Mouse (Mus musculus) midbrain, postnatal 0 days (tissue): ENCODE measurements at regions not wholly inside any gene's neighbourhood (a gene's known extent, or its start where the extent isn't known, plus 50 kb on each side); places are given as distances from the start of the nearest gene placed in this dataset.

Experiments used
- ATAC-seq: fragments of 200-750 bp; cut with Nextera tagmentation; 2 replicates; pipeline ENCODE4 v1.8.0; 2017; ENCODE audit warnings: moderate number of reproducible peaks, mild to moderate bottlenecking, moderate TSS enrichment, moderate library complexity; ENCODE audit not compliant: low FRiP score
- DNase-seq: peaks from one replicate; pipeline ENCODE4 v3.0.0-alpha.2; 2015; ENCODE audit warnings: low spot score
- H3K27ac ChIP-seq: fragments of 300-500 bp; sonication (generic); 2 replicates; pipeline ENCODE4 v1.5.1; 2014; ENCODE audit warnings: low read depth, mild to moderate bottlenecking, low read length, mixed read lengths
- H3K27me3 ChIP-seq: fragments of 300-500 bp; sonication (generic); 2 replicates; pipeline ENCODE4 v1.6.1; 2014; ENCODE audit warnings: low read length, control low read depth, mixed read lengths; ENCODE audit not compliant: insufficient read depth
- H3K36me3 ChIP-seq: fragments of 300-500 bp; sonication (generic); 2 replicates; pipeline ENCODE4 v1.6.1; 2014; ENCODE audit warnings: low read length, control low read depth, mixed read lengths; ENCODE audit not compliant: insufficient read depth
- H3K4me1 ChIP-seq: fragments of 300-500 bp; sonication (generic); 2 replicates; pipeline ENCODE4 v1.6.1; 2014; ENCODE audit warnings: mild to moderate bottlenecking, control low read depth, antibody characterized with exemption, low read length, mixed read lengths; ENCODE audit not compliant: insufficient read depth
- H3K4me2 ChIP-seq: fragments of 300-500 bp; sonication (generic); 2 replicates; pipeline ENCODE4 v1.6.1; 2014; ENCODE audit warnings: low read depth, mild to moderate bottlenecking, low read length, mixed read lengths; ENCODE audit not compliant: poor library complexity, severe bottlenecking
- H3K4me3 ChIP-seq: fragments of 300-500 bp; sonication (generic); 2 replicates; pipeline ENCODE4 v1.5.1; 2014; ENCODE audit warnings: low read depth, mild to moderate bottlenecking, low read length, moderate library complexity
- H3K9ac ChIP-seq: fragments of 300-500 bp; sonication (generic); replicated peaks from 2 replicates; pipeline ENCODE4 v1.6.1; 2014; ENCODE audit warnings: mild to moderate bottlenecking, low read length, moderate library complexity, mixed read lengths; ENCODE audit not compliant: poor library complexity, severe bottlenecking
- H3K9me3 ChIP-seq: fragments of 300-500 bp; sonication (generic); 2 replicates; pipeline ENCODE4 v1.6.1; 2016; ENCODE audit warnings: low read length, control low read depth
- CTCF ChIP-seq: IDR thresholded peaks from 2 replicates; pipeline ENCODE4 v1.5.1; 2016; ENCODE audit warnings: antibody characterized with exemption, mild to moderate bottlenecking
- WGBS: fragments of 180-500 bp; shearing (Covaris S2); extraction: QIAGEN DNeasy Blood & Tissue Kit; methylation state at CpG from one replicate; pipeline ENCODE4 v1.1.7; 2014; 5-methylcytosine and 5-hydroxymethylcytosine counted together

- Histone ChIP-seq H3K27ac (no peak overlapping the region), H3K9me3 (no peaks in the 10 kb centered on the region), H3K4me2 (peak overlapping the region; percentile 15; the same call in 1 of the 2 replicates), H3K9ac (no peak overlapping the region; the same call in 1 of the 2 replicates), H3K4me3 (no peak overlapping the region), H3K4me1 (peaks cover 5% of the 10 kb centered on the region; the same call in 1 of the 2 replicates), H3K36me3 (no peaks in the 10 kb centered on the region), H3K27me3 (no peaks in the 10 kb centered on the region)
- no peak for TF ChIP-seq CTCF
- no peak for DNase-seq
- WGBS: 42% methylated on average over 6 of the region's 6 CpGs
- no peak for ATAC-seq
These were observed 77.4 kb downstream of the Egln3 start for GRCm38 (mm10) chr12:54126306-54126705.
